Mouse (Mus musculus) stomach, embryonic 15.5 days (tissue): ENCODE measurements around the gene Zc3h14. TPM values are rescaled to one million over a fixed set of nuclear protein-coding genes. Genes with fewer than 3 reads are reported as not detected.
A peak's percentile ranks its signal among the peaks of the same experiment; 100 is the strongest.

Experiments
- ATAC-seq: fragments of 200-750 bp; cut with Nextera tagmentation; 2 replicates; pipeline ENCODE4 v1.8.0; 2017; ENCODE audit warnings: low read depth, moderate number of reproducible peaks, moderate TSS enrichment; ENCODE audit not compliant: insufficient read depth, low FRiP score
- H3K27ac ChIP-seq: fragments of 300-500 bp; sonication (generic); 2 replicates; pipeline ENCODE4 v1.5.1; 2015; ENCODE audit warnings: mild to moderate bottlenecking, inconsistent platforms
- H3K27me3 ChIP-seq: fragments of 300-500 bp; sonication (generic); replicated peaks from 2 replicates; pipeline ENCODE4 v1.6.1; 2015; ENCODE audit warnings: inconsistent platforms
- H3K36me3 ChIP-seq: fragments of 300-500 bp; sonication (generic); 2 replicates; pipeline ENCODE4 v1.6.1; 2015; ENCODE audit warnings: inconsistent platforms
- H3K4me1 ChIP-seq: fragments of 300-500 bp; sonication (generic); 2 replicates; pipeline ENCODE4 v1.6.1; 2015; ENCODE audit warnings: inconsistent platforms
- H3K4me2 ChIP-seq: fragments of 300-500 bp; sonication (generic); 2 replicates; pipeline ENCODE4 v1.6.1; 2015; ENCODE audit warnings: mild to moderate bottlenecking, inconsistent platforms
- H3K4me3 ChIP-seq: fragments of 300-500 bp; sonication (generic); replicated peaks from 2 replicates; pipeline ENCODE4 v1.5.1; 2015; ENCODE audit warnings: inconsistent platforms
- H3K9ac ChIP-seq: fragments of 300-500 bp; sonication (generic); 2 replicates; pipeline ENCODE4 v1.6.1; 2015; ENCODE audit warnings: inconsistent platforms
- H3K9me3 ChIP-seq: fragments of 300-500 bp; sonication (generic); 2 replicates; pipeline ENCODE4 v1.6.1; 2016; ENCODE audit warnings: inconsistent platforms
- WGBS: fragments of 180-500 bp; shearing (Covaris S2); methylation state at CpG from one replicate; pipeline ENCODE4 v1.1.7; 2015; 5-methylcytosine and 5-hydroxymethylcytosine counted together
- polyA plus RNA-seq: library from polyadenylated mRNA; unstranded; fragments of >200 nt; fragmentation: Nextera tagmentation; extraction: Ambion mirVana; gene quantifications from 2 replicates; pipeline ENCODE4 v1.2.1, GENCODE M21; 2015

Zc3h14 gene
- 101 and 113 TPM in 2 replicates for polyA plus RNA-seq

GRCm38 (mm10) chr12:98746746-98747379 is at the start of gene Zc3h14:
TSS of gene Zc3h14 (plus strand) at chr12:98746964.
- Histone ChIP-seq H3K27me3 (no peaks in the 10 kb centered on the region), H3K9ac (peak within 1 kb of the TSS; percentile 94), H3K36me3 (no peaks in the 10 kb centered on the region), H3K4me3 (peak within 1 kb of the TSS; percentile 93), H3K9me3 (no peaks in the 10 kb centered on the region), H3K27ac (peak within 1 kb of the TSS; percentile 92), H3K4me1 (peaks cover 5% of the 10 kb centered on the region; the same call in 1 of the 2 replicates), H3K4me2 (peak within 1 kb of the TSS; percentile 63)
- peak; percentile 92 for ATAC-seq
- WGBS = under 1% methylated on average over 72 of the region's 87 CpGs

- ATAC-seq = no peak
- no peak overlapping the region for H3K27ac ChIP-seq
- no peaks in the 10 kb centered on the region for H3K36me3 ChIP-seq
- H3K4me1 ChIP-seq = no peaks in the 10 kb centered on the region
- no peaks in the 10 kb centered on the region for H3K9me3 ChIP-seq
- no peak overlapping the region for H3K4me3 ChIP-seq
- H3K9ac ChIP-seq = no peak overlapping the region
- H3K27me3 ChIP-seq = no peaks in the 10 kb centered on the region
- WGBS = 77% methylated on average over 5 of the region's 5 CpGs
- no peak overlapping the region for H3K4me2 ChIP-seq
Measured at GRCm38 (mm10) chr12:98697202-98697601, 49.6 kb upstream of the Zc3h14 start.

GRCm38 (mm10) chr12:98701564-98701963 is 45.2 kb upstream of the Zc3h14 start:
- no peaks in the 10 kb centered on the region for H3K4me1 ChIP-seq

GRCm38 (mm10) chr12:98703554-98703953 is 43.2 kb upstream of the Zc3h14 start:
- no peak overlapping the region for H3K9ac ChIP-seq
- H3K4me3 ChIP-seq = no peak overlapping the region
- no peaks in the 10 kb centered on the region for H3K4me1 ChIP-seq
- no peak overlapping the region for H3K4me2 ChIP-seq
- no peak for ATAC-seq
- no peak overlapping the region for H3K27ac ChIP-seq
- H3K9me3 ChIP-seq = no peaks in the 10 kb centered on the region
- H3K27me3 ChIP-seq = no peaks in the 10 kb centered on the region
- 0 out of 2 replicates have a peak, but pooled peaks cover 2% of the 10 kb centered on the region for H3K36me3 ChIP-seq
- WGBS = 83% methylated on average over 2 of the region's 2 CpGs

More at GRCm38 (mm10) chr12:98701564-98701963, 45.2 kb upstream of the Zc3h14 start:
- Histone ChIP-seq H3K27ac (no peak overlapping the region), H3K36me3 (0 out of 2 replicates have a peak, but pooled peaks cover 2% of the 10 kb centered on the region), H3K9ac (no peak overlapping the region), H3K9me3 (no peaks in the 10 kb centered on the region), H3K4me3 (no peak overlapping the region), H3K4me2 (no peak overlapping the region), H3K27me3 (no peaks in the 10 kb centered on the region)
- 86% methylated on average over 9 of the region's 9 CpGs for WGBS
- ATAC-seq = no peak

- H3K9ac ChIP-seq = no peak overlapping the region
- H3K4me1 ChIP-seq = no peaks in the 10 kb centered on the region
- 0 out of 2 replicates have a peak, but pooled peaks cover 2% of the 10 kb centered on the region for H3K36me3 ChIP-seq
- no peak overlapping the region for H3K4me2 ChIP-seq
- no peak overlapping the region for H3K27ac ChIP-seq
- no peak overlapping the region for H3K4me3 ChIP-seq
- no peak for ATAC-seq
- H3K27me3 ChIP-seq = no peaks in the 10 kb centered on the region
- no peaks in the 10 kb centered on the region for H3K9me3 ChIP-seq
- WGBS = 91% methylated on average over 10 of the region's 10 CpGs
Measured at GRCm38 (mm10) chr12:98703961-98704360, 42.8 kb upstream of the Zc3h14 start.

GRCm38 (mm10) chr12:98712819-98713218 is 33.9 kb upstream of the Zc3h14 start:
- Histone ChIP-seq H3K27me3 (no peaks in the 10 kb centered on the region), H3K4me1 (peaks cover 8% of the 10 kb centered on the region; the same call in 1 of the 2 replicates), H3K4me3 (no peak overlapping the region), H3K9me3 (no peaks in the 10 kb centered on the region), H3K4me2 (no peak overlapping the region), H3K36me3 (no peaks in the 10 kb centered on the region), H3K27ac (no peak overlapping the region), H3K9ac (no peak overlapping the region)
- WGBS = 76% methylated on average over 6 of the region's 6 CpGs
- no peak for ATAC-seq

- no peaks in the 10 kb centered on the region for H3K36me3 ChIP-seq
- peak; percentile 87 for ATAC-seq
- no peak overlapping the region for H3K4me3 ChIP-seq
- no peak overlapping the region for H3K9ac ChIP-seq
- no peaks in the 10 kb centered on the region for H3K9me3 ChIP-seq
- no peaks in the 10 kb centered on the region for H3K27me3 ChIP-seq
- peaks cover 8% of the 10 kb centered on the region; the same call in 1 of the 2 replicates for H3K4me1 ChIP-seq
- peak overlapping the region; percentile 23; the same call in 1 of the 2 replicates for H3K27ac ChIP-seq
- 23% methylated on average over 7 of the region's 7 CpGs for WGBS
- no peak overlapping the region for H3K4me2 ChIP-seq
Measured at GRCm38 (mm10) chr12:98713621-98714103, 33.1 kb upstream of the Zc3h14 start.

- Histone ChIP-seq H3K27ac (peak overlapping the region; percentile 61), H3K4me3 (no peak overlapping the region), H3K36me3 (no peaks in the 10 kb centered on the region), H3K27me3 (no peaks in the 10 kb centered on the region), H3K4me1 (peaks cover 8% of the 10 kb centered on the region; the same call in 1 of the 2 replicates), H3K9me3 (no peaks in the 10 kb centered on the region), H3K4me2 (no peak overlapping the region), H3K9ac (no peak overlapping the region)
- no peak for ATAC-seq
- WGBS = 43% methylated on average over 11 of the region's 11 CpGs
Measured at GRCm38 (mm10) chr12:98714757-98715156, 32.0 kb upstream of the Zc3h14 start.

GRCm38 (mm10) chr12:98716142-98716541 is 30.6 kb upstream of the Zc3h14 start:
- Histone ChIP-seq H3K36me3 (no peaks in the 10 kb centered on the region), H3K27ac (no peak overlapping the region), H3K27me3 (no peaks in the 10 kb centered on the region), H3K4me2 (no peak overlapping the region), H3K9ac (no peak overlapping the region), H3K9me3 (no peaks in the 10 kb centered on the region), H3K4me1 (peaks cover 8% of the 10 kb centered on the region; the same call in 1 of the 2 replicates), H3K4me3 (no peak overlapping the region)
- no peak for ATAC-seq
- WGBS = 67% methylated on average over 2 of the region's 2 CpGs

- no peaks in the 10 kb centered on the region for H3K9me3 ChIP-seq
- no peak overlapping the region for H3K9ac ChIP-seq
- H3K27ac ChIP-seq = no peak overlapping the region
- no peaks in the 10 kb centered on the region for H3K36me3 ChIP-seq
- no peaks in the 10 kb centered on the region for H3K27me3 ChIP-seq
- H3K4me1 ChIP-seq = no peaks in the 10 kb centered on the region
- WGBS = 34% methylated on average over 3 of the region's 3 CpGs
- H3K4me3 ChIP-seq = no peak overlapping the region
- H3K4me2 ChIP-seq = no peak overlapping the region
- ATAC-seq = no peak
Measured at GRCm38 (mm10) chr12:98720628-98721027, 26.1 kb upstream of the Zc3h14 start.

- no peak overlapping the region for H3K9ac ChIP-seq
- 51% methylated on average over 3 of the region's 3 CpGs for WGBS
- no peak for ATAC-seq
- no peak overlapping the region for H3K4me2 ChIP-seq
- no peaks in the 10 kb centered on the region for H3K27me3 ChIP-seq
- H3K4me3 ChIP-seq = no peak overlapping the region
- no peak overlapping the region for H3K27ac ChIP-seq
- H3K9me3 ChIP-seq = no peaks in the 10 kb centered on the region
- H3K4me1 ChIP-seq = no peaks in the 10 kb centered on the region
- H3K36me3 ChIP-seq = no peaks in the 10 kb centered on the region
Measured at GRCm38 (mm10) chr12:98721030-98721429, 25.7 kb upstream of the Zc3h14 start.

GRCm38 (mm10) chr12:98724224-98724623 is 22.5 kb upstream of the Zc3h14 start:
- H3K4me3 ChIP-seq = no peak overlapping the region
- no peaks in the 10 kb centered on the region for H3K9me3 ChIP-seq
- no peaks in the 10 kb centered on the region for H3K36me3 ChIP-seq
- 95% methylated on average over 7 of the region's 7 CpGs for WGBS
- H3K27ac ChIP-seq = no peak overlapping the region
- 0 out of 2 replicates have a peak, but pooled peaks cover 3% of the 10 kb centered on the region for H3K4me1 ChIP-seq
- H3K4me2 ChIP-seq = no peak overlapping the region
- ATAC-seq = no peak
- no peaks in the 10 kb centered on the region for H3K27me3 ChIP-seq
- H3K9ac ChIP-seq = no peak overlapping the region
